Mouse (Mus musculus) testis, adult 2 months (tissue): Measurements from ENCODE around the gene Mgp.

Experiments
- CTCF ChIP-seq: fragments of 200-500 bp; IDR thresholded peaks from 2 replicates; pipeline ENCODE4 v1.5.1; 2012; ENCODE audit warnings: low read depth, mild to moderate bottlenecking, inconsistent platforms, low read length, moderate library complexity; ENCODE audit not compliant: control insufficient read depth, insufficient read depth, insufficient replicate concordance
- POLR2A ChIP-seq: fragments of 200-500 bp; IDR thresholded peaks from 2 replicates; pipeline ENCODE4 v1.6.1; 2012; ENCODE audit warnings: low read depth, mild to moderate bottlenecking, inconsistent platforms, low read length, moderate library complexity; ENCODE audit not compliant: control insufficient read depth

GRCm38 (mm10) chr6:136847790-136848189 is 27.8 kb downstream of the Mgp start:
- TF ChIP-seq CTCF, result peak; percentile 40; the same call in 1 of the 2 replicates
- no peak for TF ChIP-seq POLR2A
